Mouse (Mus musculus): Measurements from ENCODE around the gene Cep85l. TPM values are rescaled to one million over a fixed set of nuclear protein-coding genes. Genes with fewer than 3 reads are reported as not detected.
A peak's percentile ranks its signal among the peaks of the same experiment; 100 is the strongest.

Gene Cep85l
- polyA plus RNA-seq, 1 experiment from 2014 or later = 5.4 TPM

- H3K27me3 ChIP-seq (ENCODE audit: insufficient read depth, low read length) = no peaks in the 10 kb centered on the region
- ATAC-seq = no peak
Observed at GRCm38 (mm10) chr10:53326367-53326766, 53.4 kb downstream of the Cep85l start.

GRCm38 (mm10) chr10:53324663-53325062 lies 55.1 kb downstream of the Cep85l start:
- Histone ChIP-seq H3K9ac (replicated peaks) (no peak overlapping the region), H3K4me1 (ENCODE audit: insufficient read depth) (peaks cover 2% of the 10 kb centered on the region; the same call in 1 of the 2 replicates), H3K9me3 (ENCODE audit: low read length) (no peaks in the 10 kb centered on the region), H3K27ac (ENCODE audit: low read depth) (no peak overlapping the region), H3K4me3 (ENCODE audit: low read depth, low read length) (no peak overlapping the region), H3K27me3 (ENCODE audit: insufficient read depth, low read length) (no peaks in the 10 kb centered on the region), H3K36me3 (replicated peaks; ENCODE audit: insufficient read depth, low read length) (no peaks in the 10 kb centered on the region; the same call in 1 of the 2 replicates), H3K4me2 (ENCODE audit: low read depth, low read length) (no peak overlapping the region)
- ATAC-seq (peak; percentile 66), DNase-seq (no peak)
- TF ChIP-seq EP300 (IDR thresholded peaks at IDR 0.05; ENCODE audit: low read depth) = peak; percentile 76
- no peak for TF ChIP-seq CTCF (IDR thresholded peaks at IDR 0.05; ENCODE audit: low read depth)
- WGBS (ENCODE audit: insufficient replicate concordance) = 11% methylated on average over 1 of the region's 1 CpGs

More at GRCm38 (mm10) chr10:53326367-53326766, 53.4 kb downstream of the Cep85l start:
- no peaks in the 10 kb centered on the region for H3K9me3 ChIP-seq (ENCODE audit: low read length)
- H3K4me3 ChIP-seq (ENCODE audit: low read depth, low read length) = no peak overlapping the region
- no peak overlapping the region for H3K9ac ChIP-seq (replicated peaks)
- no peak for TF ChIP-seq CTCF (IDR thresholded peaks at IDR 0.05; ENCODE audit: low read depth)
- TF ChIP-seq EP300 (IDR thresholded peaks at IDR 0.05; ENCODE audit: low read depth) = no peak
- no peak overlapping the region for H3K4me2 ChIP-seq (ENCODE audit: low read depth, low read length)
- no peaks in the 10 kb centered on the region; the same call in 1 of the 2 replicates for H3K36me3 ChIP-seq (replicated peaks; ENCODE audit: insufficient read depth, low read length)
- no peak for DNase-seq
- H3K27ac ChIP-seq (ENCODE audit: low read depth) = no peak overlapping the region
- peaks cover 2% of the 10 kb centered on the region; the same call in 1 of the 2 replicates for H3K4me1 ChIP-seq (ENCODE audit: insufficient read depth)

DNA sequence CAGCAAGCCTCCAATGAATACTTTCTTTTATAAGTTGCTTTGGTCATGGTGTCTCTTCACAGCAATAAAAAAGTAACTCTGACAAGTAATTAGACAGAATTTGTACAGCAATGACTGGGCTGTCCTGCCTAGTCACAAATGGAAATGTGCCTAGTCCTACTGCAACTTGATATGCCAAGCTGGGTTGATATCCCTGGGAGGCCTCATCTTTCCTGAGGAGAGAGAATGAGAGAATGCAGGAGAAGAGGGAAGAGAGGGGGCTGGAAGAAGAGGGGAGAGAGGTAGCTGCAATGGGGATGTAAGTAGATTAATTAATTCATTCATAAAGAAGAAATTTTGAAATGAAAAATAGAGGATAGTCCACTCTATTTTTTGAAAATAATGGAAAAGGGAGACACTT lies 56.4 kb downstream of the Cep85l start:
- H3K4me2 ChIP-seq (ENCODE audit: low read depth, low read length) = no peak overlapping the region
- H3K27ac ChIP-seq (ENCODE audit: low read depth) = no peak overlapping the region
- no peaks in the 10 kb centered on the region for H3K27me3 ChIP-seq (ENCODE audit: insufficient read depth, low read length)
- TF ChIP-seq EP300 (IDR thresholded peaks at IDR 0.05; ENCODE audit: low read depth) (no peak), CTCF (IDR thresholded peaks at IDR 0.05; ENCODE audit: low read depth) (no peak)
- DNase-seq (no peak), ATAC-seq (no peak)
- no peaks in the 10 kb centered on the region for H3K9me3 ChIP-seq (ENCODE audit: low read length)
- peaks cover 6% of the 10 kb centered on the region for H3K36me3 ChIP-seq (replicated peaks; ENCODE audit: insufficient read depth, low read length)
- H3K9ac ChIP-seq (replicated peaks) = no peak overlapping the region
- H3K4me3 ChIP-seq (ENCODE audit: low read depth, low read length) = no peak overlapping the region
- peaks cover 2% of the 10 kb centered on the region; the same call in 1 of the 2 replicates for H3K4me1 ChIP-seq (ENCODE audit: insufficient read depth)

- H3K36me3 ChIP-seq (replicated peaks; ENCODE audit: insufficient read depth, low read length) = peaks cover 6% of the 10 kb centered on the region
- no peak overlapping the region for H3K4me3 ChIP-seq (ENCODE audit: low read depth, low read length)
- no peak overlapping the region for H3K4me2 ChIP-seq (ENCODE audit: low read depth, low read length)
- no peak overlapping the region for H3K9ac ChIP-seq (replicated peaks)
- H3K27me3 ChIP-seq (ENCODE audit: insufficient read depth, low read length) = no peaks in the 10 kb centered on the region
- 85% methylated on average over 3 of the region's 3 CpGs for WGBS (ENCODE audit: insufficient replicate concordance)
- no peak overlapping the region for H3K27ac ChIP-seq (ENCODE audit: low read depth)
- DNase-seq (no peak), ATAC-seq (no peak)
- TF ChIP-seq CTCF (IDR thresholded peaks at IDR 0.05; ENCODE audit: low read depth) = no peak
- no peaks in the 10 kb centered on the region; the same call in 1 of the 2 replicates for H3K4me1 ChIP-seq (ENCODE audit: insufficient read depth)
- no peaks in the 10 kb centered on the region for H3K9me3 ChIP-seq (ENCODE audit: low read length)
Observed at GRCm38 (mm10) chr10:53306674-53307073, 73.1 kb downstream of the Cep85l start.

DNA sequence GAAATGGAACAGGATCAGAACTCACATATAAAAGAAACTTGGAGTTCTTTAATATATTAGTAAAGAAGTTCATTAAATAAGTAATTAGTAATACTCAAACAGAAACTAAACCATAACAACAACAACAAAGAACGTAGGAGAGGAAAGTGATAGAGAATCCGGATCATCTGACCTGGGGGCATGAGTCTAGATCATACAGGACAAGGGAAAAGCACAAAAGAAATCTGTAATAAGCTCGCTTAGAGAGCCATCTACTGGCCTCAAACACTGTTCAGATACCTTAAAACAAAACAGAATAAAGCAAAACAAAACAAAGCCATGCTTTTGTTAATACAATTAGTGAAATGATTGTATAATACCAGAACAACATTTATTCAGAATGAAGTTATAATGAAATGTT lies 73.9 kb downstream of the Cep85l start:
- Histone ChIP-seq H3K9me3 (ENCODE audit: low read length) (no peaks in the 10 kb centered on the region), H3K27me3 (ENCODE audit: insufficient read depth, low read length) (no peaks in the 10 kb centered on the region), H3K36me3 (replicated peaks; ENCODE audit: insufficient read depth, low read length) (peaks cover 6% of the 10 kb centered on the region), H3K4me3 (ENCODE audit: low read depth, low read length) (no peak overlapping the region), H3K4me1 (ENCODE audit: insufficient read depth) (no peaks in the 10 kb centered on the region; the same call in 1 of the 2 replicates), H3K9ac (replicated peaks) (no peak overlapping the region), H3K27ac (ENCODE audit: low read depth) (no peak overlapping the region), H3K4me2 (ENCODE audit: low read depth, low read length) (no peak overlapping the region)
- whole genome bisulfite sequencing (ENCODE audit: insufficient replicate concordance) = 69% methylated on average over 3 of the region's 3 CpGs
- TF ChIP-seq CTCF (IDR thresholded peaks at IDR 0.05; ENCODE audit: low read depth) (0 out of 2 replicates have a peak, but pooled peaks have one; percentile 20), EP300 (IDR thresholded peaks at IDR 0.05; ENCODE audit: low read depth) (no peak)
- ATAC-seq (no peak), DNase-seq (no peak)

DNA sequence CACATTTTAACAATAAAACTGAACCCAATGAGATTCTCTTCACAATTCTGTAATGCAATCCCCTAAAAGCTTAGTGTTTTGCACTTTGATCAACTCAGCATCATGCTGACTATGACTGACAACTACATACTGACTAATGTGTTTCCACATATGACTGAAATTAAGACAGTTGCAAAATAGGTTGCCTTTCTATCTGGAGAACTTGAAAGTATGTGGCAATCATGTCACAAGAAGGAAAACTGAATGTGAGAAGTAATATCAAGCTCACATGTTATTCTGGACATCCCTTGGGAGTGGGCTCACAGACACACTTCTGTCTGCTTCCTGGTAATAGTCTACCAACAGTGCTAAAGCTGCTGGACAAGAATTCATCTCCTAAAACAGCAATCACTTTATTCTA lies 94.6 kb downstream of the Cep85l start:
- Histone ChIP-seq H3K27ac (ENCODE audit: low read depth) (no peak overlapping the region), H3K9ac (replicated peaks) (no peak overlapping the region), H3K36me3 (replicated peaks; ENCODE audit: insufficient read depth, low read length) (peaks cover 27% of the 10 kb centered on the region), H3K27me3 (ENCODE audit: insufficient read depth, low read length) (no peaks in the 10 kb centered on the region), H3K4me1 (ENCODE audit: insufficient read depth) (no peaks in the 10 kb centered on the region), H3K4me3 (ENCODE audit: low read depth, low read length) (no peak overlapping the region), H3K9me3 (ENCODE audit: low read length) (no peaks in the 10 kb centered on the region), H3K4me2 (ENCODE audit: low read depth, low read length) (no peak overlapping the region)
- DNase-seq (no peak), ATAC-seq (no peak)
- TF ChIP-seq EP300 (IDR thresholded peaks at IDR 0.05; ENCODE audit: low read depth) (no peak), CTCF (IDR thresholded peaks at IDR 0.05; ENCODE audit: low read depth) (no peak)

- H3K9me3 ChIP-seq (ENCODE audit: low read length) = no peaks in the 10 kb centered on the region
- no peak overlapping the region for H3K4me3 ChIP-seq (ENCODE audit: low read depth, low read length)
- H3K4me2 ChIP-seq (ENCODE audit: low read depth, low read length) = no peak overlapping the region
- no peak overlapping the region for H3K9ac ChIP-seq (replicated peaks)
- no peak overlapping the region for H3K27ac ChIP-seq (ENCODE audit: low read depth)
- ATAC-seq = peak; percentile 58
- no peaks in the 10 kb centered on the region for H3K27me3 ChIP-seq (ENCODE audit: insufficient read depth, low read length)
- no peaks in the 10 kb centered on the region for H3K4me1 ChIP-seq (ENCODE audit: insufficient read depth)
- no peak for DNase-seq
- no peak for TF ChIP-seq EP300 (IDR thresholded peaks at IDR 0.05; ENCODE audit: low read depth)
- TF ChIP-seq CTCF (IDR thresholded peaks at IDR 0.05; ENCODE audit: low read depth) = no peak
- H3K36me3 ChIP-seq (replicated peaks; ENCODE audit: insufficient read depth, low read length) = peaks cover 8% of the 10 kb centered on the region; the same call in 1 of the 2 replicates
Observed at GRCm38 (mm10) chr10:53272228-53272627, 107.5 kb downstream of the Cep85l start.

All from liver, postnatal 0 days (tissue).